Mouse (Mus musculus) intestine, embryonic 15.5 days (tissue): ENCODE measurements around the gene Iqgap1. TPM values are rescaled to one million over a fixed set of nuclear protein-coding genes. Genes with fewer than 3 reads are reported as not detected.
"Not testable (repeated sequence)": the region's sequence is repeated elsewhere in the genome, so short reads cannot be mapped to it uniquely, and the experiment has no call there.

ENCODE experiments used
- ATAC-seq: fragments of 200-750 bp; cut with Nextera tagmentation; 2 replicates; pipeline ENCODE4 v1.8.0; 2017; ENCODE audit warnings: moderate TSS enrichment, moderate library complexity
- H3K27ac ChIP-seq: fragments of 300-500 bp; sonication (generic); 2 replicates; pipeline ENCODE4 v1.5.1; 2015; ENCODE audit warnings: mild to moderate bottlenecking, inconsistent platforms
- H3K27me3 ChIP-seq: fragments of 300-500 bp; sonication (generic); replicated peaks from 2 replicates; pipeline ENCODE4 v1.6.1; 2015; ENCODE audit warnings: inconsistent platforms
- H3K36me3 ChIP-seq: fragments of 300-500 bp; sonication (generic); 2 replicates; pipeline ENCODE4 v1.6.1; 2015; ENCODE audit warnings: inconsistent platforms
- H3K4me1 ChIP-seq: fragments of 300-500 bp; sonication (generic); replicated peaks from 2 replicates; pipeline ENCODE4 v1.6.1; 2015; ENCODE audit warnings: inconsistent platforms
- H3K4me2 ChIP-seq: fragments of 300-500 bp; sonication (generic); replicated peaks from 2 replicates; pipeline ENCODE4 v1.6.1; 2015; ENCODE audit warnings: mild to moderate bottlenecking, inconsistent platforms
- H3K4me3 ChIP-seq: fragments of 300-500 bp; sonication (generic); replicated peaks from 2 replicates; pipeline ENCODE4 v1.5.1; 2015; ENCODE audit warnings: inconsistent platforms
- H3K9ac ChIP-seq: fragments of 300-500 bp; sonication (generic); 2 replicates; pipeline ENCODE4 v1.6.1; 2015; ENCODE audit warnings: inconsistent platforms
- H3K9me3 ChIP-seq: fragments of 300-500 bp; sonication (generic); 2 replicates; pipeline ENCODE4 v1.6.1; 2016; ENCODE audit warnings: inconsistent platforms
- WGBS: fragments of 180-500 bp; shearing (Covaris S2); methylation state at CpG from one replicate; pipeline ENCODE4 v1.1.7; 2015; 5-methylcytosine and 5-hydroxymethylcytosine counted together
- polyA plus RNA-seq: library from polyadenylated mRNA; unstranded; fragments of >200 nt; fragmentation: Nextera tagmentation; extraction: Ambion mirVana; gene quantifications from 2 replicates; pipeline ENCODE4 v1.2.1, GENCODE M21; 2015

Iqgap1 gene
- polyA plus RNA-seq, 1 experiment from 2014 or later = 76.2 TPM

DNA sequence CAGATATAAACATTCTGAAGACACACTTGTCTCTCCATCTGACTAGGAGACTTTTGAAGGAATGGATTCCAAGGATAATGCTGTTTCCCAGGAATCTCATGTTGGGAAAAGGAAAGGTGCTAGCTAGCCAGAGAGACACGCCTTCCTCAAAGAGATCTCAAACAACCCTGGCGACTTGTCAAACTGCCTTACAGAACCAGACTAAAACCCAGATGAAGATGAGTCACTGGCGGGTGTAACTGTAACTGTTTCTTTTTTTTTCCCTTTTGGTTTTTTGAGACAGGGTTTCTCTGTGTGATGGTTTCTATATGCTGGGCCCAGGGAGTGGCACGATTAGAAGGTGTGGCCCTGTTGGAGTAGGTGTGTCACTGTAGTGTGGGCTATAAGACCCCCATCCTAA, 15.2 kb upstream of the Iqgap1 start:
- WGBS = 55% methylated on average over 4 of the region's 4 CpGs
- H3K4me2 ChIP-seq = no peak overlapping the region
- no peaks in the 10 kb centered on the region for H3K36me3 ChIP-seq
- H3K27ac ChIP-seq = no peak overlapping the region
- no peak overlapping the region for H3K4me3 ChIP-seq
- H3K9me3 ChIP-seq = no peaks in the 10 kb centered on the region
- H3K27me3 ChIP-seq = no peaks in the 10 kb centered on the region
- peaks cover 9% of the 10 kb centered on the region for H3K4me1 ChIP-seq
- ATAC-seq = no peak
- no peak overlapping the region for H3K9ac ChIP-seq

DNA sequence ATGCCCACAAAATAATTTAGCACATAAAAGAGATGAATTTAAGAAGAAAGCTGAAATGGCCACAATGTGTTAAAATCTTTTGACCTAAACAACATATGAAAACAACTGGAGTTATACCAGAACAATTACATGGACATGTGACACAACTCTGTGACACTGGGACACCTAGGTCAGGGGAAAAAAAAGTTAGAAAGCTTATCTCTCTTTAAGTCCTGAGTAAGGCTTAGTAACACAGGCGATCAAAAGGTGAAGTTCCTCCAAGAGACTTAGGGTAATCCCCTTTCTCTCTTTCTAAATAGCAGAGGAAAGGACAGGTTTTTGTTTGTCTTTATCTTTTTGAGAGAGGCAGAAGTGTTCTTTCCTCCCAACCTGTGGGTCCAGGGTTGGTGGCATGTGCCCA, 14.5 kb upstream of the Iqgap1 start:
- WGBS = 53% methylated on average over 1 of the region's 1 CpGs
- no peak overlapping the region for H3K4me3 ChIP-seq
- no peak overlapping the region for H3K9ac ChIP-seq
- ATAC-seq = 0 out of 2 replicates have a peak, but pooled peaks have one; percentile 48
- H3K4me1 ChIP-seq = peaks cover 9% of the 10 kb centered on the region
- no peaks in the 10 kb centered on the region for H3K36me3 ChIP-seq
- no peaks in the 10 kb centered on the region for H3K27me3 ChIP-seq
- H3K27ac ChIP-seq = peak overlapping the region; percentile 40
- H3K9me3 ChIP-seq = no peaks in the 10 kb centered on the region
- H3K4me2 ChIP-seq = no peak overlapping the region

DNA sequence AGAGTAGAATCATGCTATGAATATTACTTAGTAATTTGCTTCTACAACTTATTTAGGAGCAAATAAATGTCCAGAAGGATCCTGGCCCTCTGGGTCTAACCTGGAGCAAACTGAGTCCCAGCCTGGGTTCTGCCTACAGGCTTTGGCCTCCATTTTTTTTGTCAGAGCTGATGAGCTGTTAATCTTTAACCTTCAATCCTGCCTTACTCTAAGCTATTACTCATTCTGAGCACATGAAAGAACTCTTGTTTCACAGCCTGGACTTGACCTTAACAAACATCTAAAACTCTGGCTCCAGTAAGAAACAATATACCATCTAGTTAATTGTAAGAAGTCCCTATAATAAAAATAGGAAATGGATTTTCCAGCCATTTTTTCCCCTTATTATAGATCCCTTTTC, 14.0 kb upstream of the Iqgap1 start:
- peak; percentile 61 for ATAC-seq
- H3K4me1 ChIP-seq = peaks cover 9% of the 10 kb centered on the region

GRCm38 (mm10) chr7:80838247-80838646, 12.5 kb upstream of the Iqgap1 start:
- WGBS = 57% methylated on average over 7 of the region's 7 CpGs

More for the DNA sequence above, 14.0 kb upstream of the Iqgap1 start:
- Histone ChIP-seq H3K36me3 (no peaks in the 10 kb centered on the region), H3K27me3 (no peaks in the 10 kb centered on the region), H3K9me3 (no peaks in the 10 kb centered on the region), H3K9ac (no peak overlapping the region), H3K4me2 (no peak overlapping the region), H3K27ac (no peak overlapping the region), H3K4me3 (no peak overlapping the region)

GRCm38 (mm10) chr7:80837736-80838135, 12.0 kb upstream of the Iqgap1 start:
- H3K27me3 ChIP-seq = no peaks in the 10 kb centered on the region
- H3K9ac ChIP-seq = no peak overlapping the region
- H3K4me3 ChIP-seq = no peak overlapping the region
- WGBS = 49% methylated on average over 9 of the region's 9 CpGs
- ATAC-seq = no peak
- H3K27ac ChIP-seq = no peak overlapping the region
- H3K4me1 ChIP-seq = peaks cover 15% of the 10 kb centered on the region
- H3K36me3 ChIP-seq = no peaks in the 10 kb centered on the region
- H3K4me2 ChIP-seq = no peak overlapping the region
- no peaks in the 10 kb centered on the region for H3K9me3 ChIP-seq

More at GRCm38 (mm10) chr7:80838247-80838646, 12.5 kb upstream of the Iqgap1 start:
- Histone ChIP-seq H3K4me1 (peaks cover 12% of the 10 kb centered on the region), H3K9ac (no peak overlapping the region), H3K4me2 (no peak overlapping the region), H3K27ac (no peak overlapping the region), H3K36me3 (no peaks in the 10 kb centered on the region), H3K27me3 (no peaks in the 10 kb centered on the region), H3K4me3 (no peak overlapping the region), H3K9me3 (no peaks in the 10 kb centered on the region)
- ATAC-seq = no peak

DNA sequence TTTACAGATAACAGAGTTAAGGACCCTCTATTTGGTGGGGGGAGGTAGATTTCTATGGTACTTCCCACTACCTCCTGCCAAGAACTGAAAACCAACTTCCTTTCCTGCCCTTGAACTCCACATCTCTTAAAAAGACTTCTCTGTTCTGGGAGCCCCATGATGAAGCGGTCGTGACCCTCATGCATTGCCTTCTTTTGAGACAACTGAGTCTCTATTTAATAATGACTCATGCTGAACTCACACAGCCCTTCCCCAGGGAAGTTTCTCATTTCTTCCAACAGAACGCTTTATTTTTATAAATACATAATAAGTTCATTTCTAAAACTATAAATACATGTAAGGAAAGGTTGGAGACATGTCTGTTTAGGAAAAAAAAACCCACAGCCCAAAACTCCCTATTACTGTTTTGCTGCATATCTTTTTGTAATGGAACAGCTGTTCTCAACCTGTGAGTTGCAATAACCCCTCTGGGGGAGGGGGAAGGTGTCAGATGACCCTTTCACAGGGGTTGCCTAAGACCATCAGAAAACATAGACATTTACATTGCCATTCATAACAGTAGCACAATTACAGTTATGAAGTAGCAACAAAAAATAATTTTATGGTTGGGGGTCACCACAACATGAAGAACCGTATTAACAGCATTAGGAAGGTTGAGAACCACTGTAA, 10.3 kb upstream of the Iqgap1 start:
- H3K9ac ChIP-seq = no peak overlapping the region
- H3K9me3 ChIP-seq = no peaks in the 10 kb centered on the region
- H3K4me2 ChIP-seq = no peak overlapping the region
- no peak for ATAC-seq
- H3K36me3 ChIP-seq = no peaks in the 10 kb centered on the region
- peaks cover 13% of the 10 kb centered on the region for H3K4me1 ChIP-seq
- H3K27ac ChIP-seq = no peak overlapping the region
- no peaks in the 10 kb centered on the region for H3K27me3 ChIP-seq
- WGBS = 63% methylated on average over 4 of the region's 4 CpGs
- H3K4me3 ChIP-seq = no peak overlapping the region

DNA sequence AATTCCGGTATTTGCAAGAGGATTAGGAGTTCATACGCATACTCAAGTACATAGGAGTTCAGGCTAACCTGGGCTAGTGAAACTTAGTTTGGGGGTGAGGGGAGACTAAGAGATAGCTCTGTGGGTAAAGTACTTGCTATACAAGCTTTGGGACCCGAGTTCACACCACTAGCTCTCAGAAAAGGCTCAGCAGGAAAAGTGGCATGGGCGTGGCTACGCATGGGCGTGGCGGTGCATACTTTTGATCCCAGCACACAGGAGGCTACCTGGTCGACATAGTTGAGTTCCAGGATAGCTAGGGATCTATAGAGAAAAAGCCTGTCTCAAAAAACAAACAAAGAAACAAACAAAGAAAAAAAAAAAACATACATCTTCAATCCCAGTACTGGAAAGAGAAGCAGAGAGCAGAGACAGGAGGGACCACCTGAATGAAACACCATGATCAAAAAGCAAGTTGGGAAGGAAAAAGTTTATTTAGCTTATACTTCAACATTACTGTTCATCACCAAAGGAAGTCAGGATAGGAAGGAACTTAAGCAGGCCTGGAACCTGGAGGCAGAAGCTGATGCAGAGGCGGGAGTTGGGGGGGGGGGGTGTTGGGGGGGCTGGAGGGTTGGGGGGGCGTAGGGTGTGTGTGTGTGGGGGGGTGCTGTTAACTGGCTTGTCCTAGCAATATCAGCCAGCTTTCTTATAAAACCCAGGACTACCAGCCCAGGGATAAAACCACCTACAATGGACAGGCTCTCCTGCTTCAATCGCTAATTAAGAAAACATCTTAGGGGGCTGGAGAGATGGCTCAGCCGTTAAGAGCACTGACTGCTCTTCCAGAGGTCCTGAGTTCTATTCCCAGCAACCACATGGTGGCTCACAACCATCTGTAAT, 8.1 kb upstream of the Iqgap1 start:
- Histone ChIP-seq H3K4me2 (no peak overlapping the region), H3K4me1 (peaks cover 6% of the 10 kb centered on the region; the same call in 1 of the 2 replicates), H3K27ac (no peak overlapping the region), H3K9me3 (no peaks in the 10 kb centered on the region), H3K9ac (no peak overlapping the region), H3K4me3 (no peak overlapping the region), H3K36me3 (no peaks in the 10 kb centered on the region), H3K27me3 (no peaks in the 10 kb centered on the region)
- peak; percentile 59; the same call in 1 of the 2 replicates for ATAC-seq
- WGBS = 24% methylated on average over 12 of the region's 12 CpGs

- WGBS = 11% methylated on average over 14 of the region's 14 CpGs
- peak overlapping the region; percentile 28; the same call in 1 of the 2 replicates for H3K4me2 ChIP-seq
- not testable (repeated sequence) for H3K27me3 ChIP-seq, H3K27ac ChIP-seq, H3K36me3 ChIP-seq, H3K9me3 ChIP-seq, H3K4me3 ChIP-seq, H3K4me1 ChIP-seq, H3K9ac ChIP-seq
- ATAC-seq = peak; percentile 87
Observed at GRCm38 (mm10) chr7:80832996-80833650, 7.3 kb upstream of the Iqgap1 start.

DNA sequence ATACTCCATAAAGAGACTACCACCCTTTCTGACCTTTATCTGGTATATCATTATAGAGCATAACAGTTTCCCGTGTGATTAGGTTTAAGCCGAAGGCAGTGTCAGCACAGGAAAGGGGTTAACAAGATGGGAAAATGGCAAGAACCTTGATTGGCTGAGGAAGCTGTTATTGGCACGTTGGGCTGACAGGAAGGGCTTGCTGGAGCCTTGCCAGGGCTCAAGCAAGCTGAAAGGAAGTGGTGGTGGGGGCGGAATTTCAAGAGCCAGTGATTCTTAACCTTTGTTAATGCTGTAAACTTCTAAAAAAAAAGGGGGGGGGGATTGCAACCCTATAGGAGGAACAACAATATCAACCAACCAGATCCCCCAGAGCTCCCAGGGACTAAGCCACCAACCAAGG, 6.4 kb upstream of the Iqgap1 start:
- no peak for ATAC-seq
- H3K27me3 ChIP-seq = no peaks in the 10 kb centered on the region
- H3K36me3 ChIP-seq = no peaks in the 10 kb centered on the region
- H3K4me3 ChIP-seq = no peak overlapping the region
- peaks cover 6% of the 10 kb centered on the region; the same call in 1 of the 2 replicates for H3K4me1 ChIP-seq
- no peaks in the 10 kb centered on the region for H3K9me3 ChIP-seq
- WGBS = 35% methylated on average over 4 of the region's 4 CpGs
- no peak overlapping the region for H3K27ac ChIP-seq
- no peak overlapping the region for H3K9ac ChIP-seq
- H3K4me2 ChIP-seq = no peak overlapping the region

DNA sequence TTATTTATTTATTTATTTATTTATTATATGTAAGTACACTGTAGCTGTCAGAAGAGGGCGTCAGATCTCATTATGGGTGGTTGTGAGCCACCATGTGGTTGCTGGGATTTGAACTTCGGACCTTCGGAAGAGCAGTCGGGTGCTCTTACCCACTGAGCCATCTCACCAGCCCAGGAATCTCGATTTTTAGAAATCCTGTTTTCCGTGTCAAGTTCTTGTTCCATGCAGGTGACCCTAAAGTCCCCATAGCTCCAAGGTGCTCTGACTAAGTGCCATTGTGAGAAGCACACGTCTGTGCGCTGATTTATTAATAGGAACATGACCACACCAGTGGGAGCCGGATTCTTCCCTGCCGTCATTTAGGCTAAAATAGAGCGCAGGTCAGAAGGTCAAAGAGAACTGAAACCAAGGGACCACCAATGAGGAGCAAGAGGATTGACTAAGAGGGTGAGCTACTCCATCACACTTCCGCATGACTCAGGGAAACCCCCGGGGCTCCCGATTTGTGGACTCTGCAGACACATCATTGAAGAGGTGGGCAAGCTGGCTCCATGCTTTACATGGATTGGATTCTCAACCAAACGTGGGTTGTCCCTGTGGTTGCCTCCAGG, 4.5 kb upstream of the Iqgap1 start:
- Histone ChIP-seq H3K27ac (no peak overlapping the region), H3K36me3 (no peaks in the 10 kb centered on the region), H3K9ac (no peak overlapping the region), H3K4me2 (no peak overlapping the region), H3K27me3 (no peaks in the 10 kb centered on the region), H3K9me3 (no peaks in the 10 kb centered on the region), H3K4me1 (peaks cover 9% of the 10 kb centered on the region; the same call in 1 of the 2 replicates), H3K4me3 (no peak overlapping the region)
- WGBS = 74% methylated on average over 15 of the region's 15 CpGs
- ATAC-seq = no peak

GRCm38 (mm10) chr7:80828146-80828860, 2.5 kb upstream of the Iqgap1 start:
- Histone ChIP-seq H3K4me2 (no peak overlapping the region), H3K4me3 (no peak overlapping the region), H3K27me3 (no peaks in the 10 kb centered on the region), H3K4me1 (peaks cover 11% of the 10 kb centered on the region; the same call in 1 of the 2 replicates), H3K36me3 (no peaks in the 10 kb centered on the region), H3K9me3 (no peaks in the 10 kb centered on the region), H3K27ac (no peak overlapping the region), H3K9ac (no peak overlapping the region)
- 67% methylated on average over 18 of the region's 18 CpGs for WGBS
- no peak for ATAC-seq
